Mouse (Mus musculus) ES-E14 (cell line): ENCODE measurements around the gene Mrtfb.

Source experiments
- CHD2 ChIP-seq: IDR thresholded peaks from 2 replicates; pipeline ENCODE4 v1.6.1; 2014; ENCODE audit warnings: mild to moderate bottlenecking, low read depth, low read length, inconsistent platforms
- HCFC1 ChIP-seq: IDR thresholded peaks from 2 replicates; pipeline ENCODE4 v1.6.1; 2012; ENCODE audit warnings: low read length, inconsistent platforms, borderline replicate concordance; ENCODE audit not compliant: insufficient read depth
- MAFK ChIP-seq: IDR thresholded peaks from 2 replicates; pipeline ENCODE4 v1.6.1; 2014; ENCODE audit warnings: mild to moderate bottlenecking, low read depth, low read length, inconsistent platforms; ENCODE audit not compliant: insufficient read depth
- ZNF384 ChIP-seq: IDR thresholded peaks from 2 replicates; pipeline ENCODE4 v1.6.1; 2012; ENCODE audit warnings: low read depth, low read length, inconsistent platforms

DNA sequence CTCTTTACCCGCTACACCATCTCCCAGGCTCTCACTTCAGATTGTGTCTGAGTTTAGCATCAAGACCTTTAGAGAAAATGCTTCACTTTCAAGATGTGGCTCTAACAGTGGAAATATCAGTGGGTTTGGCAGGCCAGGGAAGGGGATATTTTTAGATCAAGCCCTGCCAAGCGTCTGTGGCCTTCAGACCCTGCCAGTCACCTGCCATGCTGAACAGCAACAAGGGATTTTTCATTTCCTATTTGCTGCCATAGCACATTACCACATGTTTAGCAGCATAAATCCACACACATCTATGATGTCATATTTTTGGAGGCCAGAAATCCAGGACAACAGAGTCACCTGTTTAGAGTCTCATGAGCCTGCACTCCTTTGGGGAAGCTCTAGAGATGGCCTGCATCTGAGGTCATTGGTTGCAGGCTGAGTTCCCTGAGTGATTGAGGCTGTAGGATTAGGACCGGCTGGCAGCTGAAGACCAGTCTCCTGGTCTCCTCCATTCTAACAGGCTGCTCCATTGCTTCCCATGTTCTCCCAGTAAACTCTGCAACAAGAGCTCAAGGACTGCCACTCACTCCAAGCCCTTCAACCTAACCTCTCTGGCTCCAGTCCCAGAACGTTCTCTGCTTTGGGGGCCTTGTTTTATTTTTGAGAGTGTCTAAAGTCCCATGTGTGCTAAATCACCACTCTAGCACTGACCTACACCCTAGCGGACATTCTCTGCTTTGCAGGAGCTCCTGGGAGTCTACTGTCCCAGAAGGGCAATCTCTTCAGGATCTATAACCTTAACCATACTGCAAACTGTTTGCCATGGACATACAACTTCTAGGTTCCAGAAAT is 39.9 kb upstream of the Mrtfb start:
- TF ChIP-seq MAFK (no peak), ZNF384 (no peak), HCFC1 (no peak), CHD2 (no peak)
